Mouse (Mus musculus): ENCODE data around the gene Rps28.

Rps28 gene

DNA sequence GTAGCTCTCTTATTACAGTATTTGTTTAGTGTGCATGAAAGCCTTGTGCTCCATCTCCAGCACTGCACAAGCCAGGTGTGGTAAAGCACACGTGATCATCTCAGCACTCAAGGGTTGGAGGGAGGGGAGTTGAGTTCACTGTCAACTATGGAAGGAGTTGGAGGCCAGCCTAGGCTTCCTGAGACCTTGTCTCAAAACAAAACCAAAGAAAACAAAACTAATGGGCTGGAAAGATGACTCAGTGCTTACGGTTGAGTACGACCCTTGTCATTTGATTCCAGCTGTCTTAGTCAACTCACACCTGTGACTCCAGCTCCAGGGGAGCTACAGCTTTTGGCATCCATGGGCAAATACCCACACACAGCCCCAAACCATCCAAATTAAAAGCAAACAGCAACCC, 11.9 kb downstream of the Rps28 start:
- no peak for DNase-seq (ENCODE audit: low spot score in 2 of 2)

DNA sequence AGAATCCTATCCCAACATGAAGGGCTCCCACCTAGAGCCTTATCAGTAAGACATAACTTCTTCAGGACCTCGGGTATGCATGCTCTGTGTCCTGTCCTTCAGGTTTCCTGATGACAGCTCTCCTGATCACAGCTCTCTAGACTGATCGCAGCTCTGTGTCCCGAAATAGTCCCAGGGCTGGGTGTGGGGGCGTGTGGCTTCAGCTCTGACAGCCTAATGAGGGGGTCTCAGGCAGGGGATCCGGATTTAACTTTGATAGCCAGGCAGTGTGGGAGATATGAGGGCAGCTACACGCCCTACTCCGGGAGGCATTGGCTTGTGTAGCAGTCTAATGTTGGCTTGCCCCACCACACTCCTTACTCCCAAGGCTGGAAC, 13.2 kb downstream of the Rps28 start:
- DNase-seq (ENCODE audit: low spot score in 2 of 2) = no peak

DNA sequence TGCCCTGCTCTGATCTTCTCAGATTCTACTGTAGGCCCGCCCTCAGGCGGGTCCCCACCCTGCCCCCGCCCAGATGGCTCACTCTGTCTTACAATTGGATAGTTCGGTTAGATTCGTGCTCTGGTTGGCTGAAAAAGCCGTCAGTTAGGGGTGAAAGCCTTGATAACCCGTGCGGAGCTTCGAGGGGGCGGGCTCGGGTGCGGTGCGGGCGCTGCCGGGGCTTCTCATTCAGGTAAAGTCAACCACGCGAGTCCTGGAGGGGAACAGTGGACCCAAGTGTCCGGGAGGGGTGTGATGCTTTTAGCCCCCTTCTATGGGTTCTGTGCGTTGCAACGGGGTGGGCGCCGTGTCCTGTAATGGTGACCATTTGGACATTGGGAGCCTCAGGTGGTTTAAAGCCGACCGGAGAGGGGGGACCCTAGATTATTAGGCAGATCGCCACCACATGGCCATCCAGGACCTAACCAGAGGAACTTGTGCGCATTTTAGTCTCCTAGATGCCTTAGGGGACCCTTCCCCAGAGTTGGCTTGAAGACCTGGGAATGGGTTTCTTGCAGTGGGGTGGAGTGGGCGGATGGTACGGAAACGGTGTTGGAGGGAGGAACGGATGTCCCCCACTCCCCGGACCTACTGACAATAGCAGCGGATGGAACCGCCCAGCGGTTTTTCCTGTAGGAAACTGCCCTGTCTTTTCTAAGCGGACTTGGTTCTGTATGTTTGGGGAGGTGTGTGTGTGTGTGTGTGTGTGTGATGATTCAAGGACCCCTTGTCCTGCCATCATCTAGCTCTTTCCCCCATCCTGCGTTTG, 13.8 kb downstream of the Rps28 start, which contains the start of gene Kank3:
Kank3 (plus strand) TSS at position 186 of the 808 bp plus-strand sequence.
- DNase-seq (ENCODE audit: low spot score in 2 of 2) = peak; percentile 82 to 95

DNA sequence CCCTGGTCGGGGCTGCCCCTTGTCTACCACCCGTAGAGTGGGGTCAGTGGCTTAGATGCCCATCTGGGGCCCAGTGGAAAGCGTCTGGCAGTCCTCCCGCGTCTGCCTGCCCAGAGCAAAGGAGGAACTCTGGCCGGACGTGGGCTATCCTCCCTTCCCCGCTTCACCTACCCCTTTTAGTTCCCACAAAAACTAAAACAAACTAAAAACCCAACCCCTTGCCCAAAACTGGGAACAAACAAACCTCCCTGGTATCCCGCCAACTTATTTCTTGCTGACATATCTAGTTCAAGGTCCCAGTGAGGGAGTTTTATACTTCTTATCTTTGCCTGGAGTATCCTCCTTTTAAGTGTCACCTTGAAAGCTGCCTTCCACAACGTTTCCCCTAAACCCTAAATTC, 16.2 kb downstream of the Rps28 start:
- no peak for DNase-seq (ENCODE audit: low spot score in 2 of 2)

DNA sequence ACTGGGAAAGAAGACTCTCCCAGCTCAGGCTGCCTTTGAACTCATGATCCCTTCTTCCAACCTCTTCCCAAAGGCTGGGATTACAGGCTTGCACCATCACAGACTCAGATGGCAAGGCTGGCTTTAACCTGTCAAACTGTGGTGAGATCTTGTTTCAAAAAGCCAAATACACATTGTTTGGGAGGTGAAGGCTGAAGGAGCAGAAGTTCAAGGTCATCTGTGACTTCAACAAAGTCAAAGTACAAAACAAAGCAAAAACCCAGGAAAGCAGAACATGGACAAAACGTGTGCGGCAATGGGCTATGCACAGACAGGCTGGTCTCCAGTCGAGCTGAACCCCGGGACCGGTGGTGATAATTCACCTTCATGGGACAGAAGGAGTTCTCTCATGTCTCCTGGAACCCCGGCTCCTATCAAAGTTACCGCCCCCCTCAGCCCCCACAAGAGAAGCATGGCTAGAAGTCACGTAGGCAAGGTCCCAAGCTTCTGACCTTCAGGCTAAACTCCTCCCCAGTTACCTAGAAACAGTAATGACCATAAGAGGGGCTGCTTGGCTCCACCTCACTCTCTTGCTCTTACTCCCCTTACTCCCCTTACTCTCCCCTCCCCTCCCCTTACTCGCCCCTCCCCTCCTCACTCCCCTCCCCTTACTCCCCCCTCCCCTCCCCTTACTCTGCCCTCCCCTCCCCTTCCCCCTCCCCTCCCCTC, 17.0 kb downstream of the Rps28 start:
- DNase-seq (ENCODE audit: low spot score in 2 of 2) = no peak

DNA sequence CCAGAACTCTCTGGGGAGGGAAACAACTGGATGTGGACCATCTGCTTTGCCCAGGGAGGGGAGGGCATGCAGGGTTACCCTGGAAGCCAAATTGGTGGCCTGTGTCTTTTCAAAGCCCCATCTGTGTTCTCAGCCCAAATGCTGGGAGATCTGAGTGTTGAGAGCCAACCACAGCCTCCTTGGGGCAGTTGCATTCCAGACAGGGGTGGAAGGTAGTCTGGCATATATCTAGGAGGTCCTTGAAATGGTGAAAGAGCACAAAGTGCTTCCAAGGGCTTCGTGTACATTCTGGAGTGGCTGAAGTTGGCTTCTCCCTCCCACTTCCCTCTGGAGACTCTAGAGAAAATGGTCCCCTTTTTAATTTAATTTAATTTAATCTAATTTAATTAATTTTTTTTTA, 19.6 kb downstream of the Rps28 start:
- no peak for DNase-seq (ENCODE audit: low spot score in 2 of 2)

DNA sequence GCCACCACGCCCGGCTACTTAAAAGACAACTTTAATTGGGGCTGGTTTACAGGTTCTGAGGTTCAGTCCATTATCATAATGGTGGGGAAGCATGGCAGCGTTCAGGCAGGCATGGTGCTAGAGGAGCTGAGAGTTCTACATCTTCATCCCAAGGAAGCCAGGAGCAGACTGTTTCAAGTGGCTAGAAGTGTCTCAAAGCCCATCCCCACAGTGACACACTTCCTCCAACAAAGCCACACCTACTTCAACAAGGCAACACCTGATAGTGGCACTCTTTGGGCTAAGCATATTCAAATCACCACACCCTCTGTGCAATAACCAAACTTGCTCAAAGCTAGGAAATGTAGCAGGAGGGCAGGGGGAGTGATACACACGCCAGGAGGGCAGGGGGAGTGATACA, 20.2 kb downstream of the Rps28 start:
- DNase-seq (ENCODE audit: low spot score in 2 of 2) = no peak

DNA sequence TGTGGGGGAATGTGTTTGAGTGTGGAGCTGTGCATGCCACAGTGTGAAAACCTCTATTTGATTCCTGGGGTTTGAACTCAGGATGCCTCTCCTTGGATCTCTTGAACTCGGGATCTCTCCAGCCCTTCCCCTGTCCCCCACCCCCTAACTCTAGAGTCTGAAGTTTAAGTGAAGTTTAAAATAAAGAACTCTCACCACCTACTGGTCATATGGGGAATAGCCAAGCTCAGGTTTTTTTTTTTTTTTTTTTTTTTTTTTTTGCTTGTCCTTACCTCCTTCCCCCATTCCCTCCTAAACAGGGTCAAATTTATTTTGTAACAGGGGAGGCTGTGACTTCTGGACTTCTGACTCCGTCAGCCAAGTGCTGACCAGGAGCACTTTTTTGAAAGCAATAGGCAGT, 22.1 kb downstream of the Rps28 start:
- no peak for DNase-seq (ENCODE audit: low spot score in 2 of 2)

DNA sequence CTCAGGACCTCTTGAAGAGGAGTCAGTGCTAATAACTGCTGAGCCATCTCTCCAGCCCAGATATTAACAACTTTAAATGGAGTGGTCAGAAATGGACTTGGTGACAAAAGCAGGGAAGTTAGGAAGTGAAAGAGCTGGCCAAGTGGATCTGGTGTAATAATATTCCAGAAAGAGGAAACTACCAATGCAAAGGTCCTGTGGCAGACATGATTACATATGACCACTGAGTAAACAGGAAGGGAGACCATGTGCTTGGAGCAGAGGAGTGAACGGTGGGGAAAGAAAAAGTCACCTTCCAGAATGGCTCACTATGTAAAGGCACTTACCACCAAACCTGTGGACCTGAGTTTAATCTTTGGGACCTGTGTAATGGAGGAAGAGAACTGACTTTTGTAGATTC, 25.1 kb downstream of the Rps28 start:
- no peak for DNase-seq (ENCODE audit: low spot score in 2 of 2)

DNA sequence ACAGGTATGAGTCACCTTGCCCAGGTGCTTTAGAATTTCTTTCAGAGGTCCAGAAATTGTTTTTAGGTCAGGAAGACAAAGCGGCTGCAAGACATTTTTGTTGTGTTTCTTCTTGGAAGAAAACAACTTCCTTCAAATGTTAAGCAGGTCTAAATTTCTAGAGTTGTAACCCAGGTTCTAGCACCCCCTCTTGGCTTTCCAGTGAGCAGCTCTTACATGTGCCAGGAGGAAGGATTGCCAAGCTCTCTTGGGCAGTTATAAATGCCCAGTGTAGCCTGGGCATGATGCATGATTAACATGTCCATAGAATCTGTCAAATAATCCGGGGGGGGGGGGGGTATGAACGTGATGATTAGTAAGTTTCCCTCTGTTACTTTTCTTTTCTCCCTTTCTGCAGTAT, 26.1 kb downstream of the Rps28 start:
- DNase-seq (ENCODE audit: low spot score in 2 of 2) = no peak

DNA sequence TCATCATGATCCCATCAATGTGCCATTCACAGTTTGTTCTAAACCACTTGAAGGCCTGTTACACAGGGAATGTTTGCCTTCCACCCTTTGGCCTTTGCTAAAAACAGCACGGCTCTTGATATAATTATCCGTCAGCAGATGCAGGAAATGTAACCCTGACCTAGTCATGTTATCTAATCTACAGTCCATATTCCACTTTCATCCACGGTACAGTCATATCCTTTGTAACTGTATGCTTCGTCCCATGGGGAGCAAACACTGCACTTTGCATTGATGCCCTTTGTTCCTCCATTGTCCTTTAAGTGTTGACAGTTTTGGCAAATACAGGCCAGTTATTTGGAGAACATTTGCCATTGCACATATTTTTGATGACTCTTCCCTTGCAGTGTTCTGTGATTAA, 35.6 kb downstream of the Rps28 start:
- no peak for DNase-seq (ENCODE audit: low spot score in 2 of 2)

DNA sequence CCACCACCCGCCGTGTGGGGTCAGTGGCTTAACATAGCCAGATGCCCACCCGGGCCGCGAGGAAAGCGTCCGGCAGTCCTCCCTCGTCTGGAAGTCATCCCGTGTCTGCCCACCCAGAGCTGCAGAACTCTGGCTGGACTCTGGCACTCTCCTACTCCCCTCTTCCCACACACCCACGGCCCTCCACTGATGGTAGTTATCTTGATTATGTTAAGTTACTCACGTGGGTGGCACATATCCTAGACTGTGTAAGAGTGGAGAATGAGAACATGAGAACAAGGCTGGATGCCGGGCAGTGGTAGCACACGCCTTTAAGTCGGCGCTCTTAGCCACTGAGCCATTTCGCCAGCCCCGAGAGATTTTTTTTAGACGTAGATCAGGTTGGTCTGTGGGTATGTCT, 38.0 kb downstream of the Rps28 start:
- peak in 1 of 2 experiments; percentile 18 for DNase-seq (ENCODE audit: low spot score in 2 of 2)

DNA sequence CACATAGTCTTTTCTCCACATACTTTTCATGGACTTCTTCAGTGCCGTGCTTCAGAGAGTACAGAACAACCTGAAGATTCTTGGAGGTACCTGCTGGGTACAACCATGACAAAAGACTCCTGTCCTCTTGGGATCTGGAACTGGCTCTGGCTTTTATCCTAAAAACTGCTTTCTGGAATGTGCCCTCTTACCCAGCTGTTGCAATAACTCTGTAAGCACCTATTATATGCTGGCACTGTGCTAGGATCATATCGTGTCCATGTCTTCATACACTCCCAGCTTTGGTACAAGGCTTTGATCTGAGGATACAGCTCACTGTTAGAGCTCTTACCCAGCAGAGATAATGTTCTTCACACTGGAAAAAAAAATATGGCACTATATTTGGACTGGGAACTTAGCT, 39.4 kb downstream of the Rps28 start:
- no peak for DNase-seq (ENCODE audit: low spot score in 2 of 2)

DNA sequence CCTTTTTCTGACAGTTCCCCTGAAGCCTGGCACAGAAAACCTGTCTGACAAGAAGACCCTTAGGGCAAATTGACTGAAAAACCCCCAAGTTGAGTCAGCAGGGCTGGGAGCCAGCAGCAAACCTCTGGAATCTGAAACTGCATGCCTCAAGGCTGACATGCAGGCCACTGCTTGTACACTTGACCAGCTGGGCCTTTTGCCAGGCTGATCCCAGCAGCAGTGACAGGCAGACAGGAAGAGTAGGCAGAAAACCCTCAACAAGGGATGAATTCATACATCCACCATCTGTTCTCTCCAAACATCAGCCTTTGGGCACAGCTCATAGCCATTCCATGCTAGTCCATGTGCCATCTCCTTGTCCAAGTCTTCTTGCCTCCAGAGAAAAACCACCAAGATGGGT, 41.0 kb downstream of the Rps28 start:
- peak in 1 of 2 experiments; percentile 46 for DNase-seq (ENCODE audit: low spot score in 2 of 2)

DNA sequence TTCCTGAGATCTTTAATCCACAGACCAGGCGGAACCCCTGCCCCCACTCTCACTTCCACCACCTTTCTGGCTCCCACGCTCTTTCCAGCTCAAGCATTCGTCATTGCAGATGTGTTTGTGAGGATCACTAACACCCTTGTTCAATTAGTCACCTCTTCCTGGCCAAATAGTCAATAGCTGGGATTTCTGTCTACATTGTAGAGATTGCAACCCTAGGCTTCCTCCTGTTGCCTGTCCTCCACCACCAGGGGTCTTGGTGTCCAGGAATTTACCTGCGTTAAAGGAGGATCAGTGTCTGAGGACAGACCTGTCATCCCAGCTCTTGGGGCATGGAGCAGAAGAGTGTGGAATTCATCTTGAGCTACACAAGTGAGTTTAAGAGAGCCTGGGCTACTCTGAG, 42.3 kb downstream of the Rps28 start:
- DNase-seq (ENCODE audit: low spot score in 2 of 2) = no peak

DNA sequence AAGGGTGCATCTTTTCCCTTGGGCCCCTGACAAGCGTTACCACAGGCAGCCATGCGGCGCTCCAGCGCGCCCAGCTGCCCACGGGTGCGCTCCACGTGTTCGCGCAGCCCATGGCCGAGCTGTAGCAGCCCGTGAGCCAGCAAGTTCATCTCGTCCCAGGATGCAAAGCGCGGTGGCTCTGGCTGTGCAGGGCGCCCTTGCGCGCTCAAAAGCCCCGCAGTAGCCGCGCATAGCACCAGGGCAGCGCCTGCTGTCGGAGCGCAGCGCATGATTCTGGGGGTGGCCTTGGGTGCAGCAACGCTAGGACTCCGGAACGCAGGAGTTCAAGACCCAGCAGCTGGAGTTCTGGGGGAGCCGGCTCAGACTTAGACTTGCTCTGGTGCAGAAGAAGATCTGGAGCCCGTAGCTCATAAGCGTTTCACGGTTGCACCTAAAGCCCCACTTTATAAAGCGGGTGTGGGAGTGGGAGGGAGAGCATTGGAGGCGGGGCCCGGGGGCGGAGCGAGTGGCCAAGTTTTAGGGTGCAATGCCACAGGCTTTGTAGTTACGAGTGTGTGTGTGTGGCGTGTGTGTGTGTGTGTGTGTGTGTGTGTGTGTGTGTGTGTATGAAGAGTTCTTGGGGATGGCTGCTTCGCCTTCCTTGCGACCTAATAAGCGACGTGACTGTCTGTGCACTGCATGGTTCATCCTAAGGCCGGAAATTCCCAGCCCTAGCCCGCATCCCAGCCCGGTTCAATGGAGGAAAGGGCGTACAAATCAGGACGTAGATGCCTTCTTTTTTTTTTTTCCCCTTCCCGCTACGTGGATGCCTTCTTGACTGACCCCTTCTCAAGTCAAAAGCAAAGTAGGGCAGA, 43.0 kb downstream of the Rps28 start, which contains the start of gene Angptl4:
Angptl4 (minus strand) TSS at position 707 of the 854 bp plus-strand sequence.
- peak in 1 of 2 experiments; percentile 44 for DNase-seq (ENCODE audit: low spot score in 2 of 2)

DNA sequence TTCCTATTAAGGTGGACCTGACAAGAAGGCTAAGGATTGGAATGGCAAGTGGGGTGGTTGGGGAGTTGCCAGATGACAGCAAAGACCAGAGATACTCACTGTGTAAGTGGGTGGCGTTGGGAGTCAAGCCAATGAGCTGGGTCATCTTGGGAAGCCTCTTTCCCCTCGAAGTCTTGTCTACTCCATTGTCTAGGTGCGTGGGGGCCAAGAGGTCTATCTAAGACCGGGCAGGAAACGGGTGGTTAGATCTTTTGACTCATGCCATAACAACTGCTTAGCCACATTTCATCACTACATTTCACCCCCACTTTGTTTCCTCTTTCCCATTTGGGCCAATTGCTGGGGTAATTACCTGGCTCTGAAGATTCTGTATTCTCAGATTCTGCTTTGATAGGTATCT, 43.9 kb downstream of the Rps28 start:
- DNase-seq (ENCODE audit: low spot score in 2 of 2) = no peak

DNA sequence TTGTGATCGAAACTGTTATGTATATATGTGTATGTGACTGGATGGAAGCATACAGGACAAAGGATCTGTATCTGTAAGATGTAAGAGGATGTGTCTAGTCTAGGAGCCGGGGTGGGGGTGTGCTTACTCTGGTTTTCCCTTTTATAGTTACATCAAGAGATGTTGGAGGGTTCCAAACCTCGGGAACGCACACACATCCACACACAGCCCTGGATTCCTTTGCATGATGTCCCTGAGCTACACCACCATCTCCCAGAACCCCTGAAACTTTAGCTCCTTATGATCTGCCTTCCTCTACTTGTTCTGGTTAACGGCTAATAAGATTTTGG, 44.4 kb downstream of the Rps28 start:
- no peak for DNase-seq (ENCODE audit: low spot score in 2 of 2)

DNA sequence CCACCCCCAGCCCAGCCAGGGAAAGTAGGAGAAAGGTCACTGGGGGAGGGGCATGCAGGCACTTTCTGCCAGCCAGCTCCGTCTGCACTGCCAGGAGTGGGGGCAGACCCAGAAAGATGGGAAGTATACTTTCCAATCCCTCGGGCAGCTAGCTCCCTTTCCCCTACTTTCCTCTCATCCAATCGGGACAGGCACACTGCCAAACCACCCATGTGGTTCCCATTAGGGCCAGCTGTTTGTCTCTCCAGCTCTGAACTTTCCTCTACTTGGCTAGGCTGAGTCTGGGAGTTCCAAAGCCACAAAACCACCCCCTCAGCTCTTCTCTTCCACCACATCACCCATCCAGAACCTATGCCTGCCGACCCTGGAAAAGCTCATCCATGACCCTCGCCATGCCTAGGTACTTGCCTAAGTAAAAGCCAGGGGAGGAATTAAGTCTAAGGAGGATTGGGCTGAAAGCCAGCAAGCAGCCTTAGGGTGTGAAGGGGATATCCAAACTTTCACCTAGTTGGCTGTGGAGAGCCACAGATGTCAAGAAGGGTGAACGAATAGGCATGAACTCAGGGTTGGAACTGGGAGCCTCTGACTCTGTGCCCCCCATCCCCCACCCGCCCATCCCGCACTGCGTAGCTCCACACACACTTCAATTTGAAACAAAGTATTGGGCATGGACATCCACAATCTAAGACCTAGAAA, 44.9 kb downstream of the Rps28 start:
- DNase-seq (ENCODE audit: low spot score in 2 of 2) = peak; percentile 39 to 83

DNA sequence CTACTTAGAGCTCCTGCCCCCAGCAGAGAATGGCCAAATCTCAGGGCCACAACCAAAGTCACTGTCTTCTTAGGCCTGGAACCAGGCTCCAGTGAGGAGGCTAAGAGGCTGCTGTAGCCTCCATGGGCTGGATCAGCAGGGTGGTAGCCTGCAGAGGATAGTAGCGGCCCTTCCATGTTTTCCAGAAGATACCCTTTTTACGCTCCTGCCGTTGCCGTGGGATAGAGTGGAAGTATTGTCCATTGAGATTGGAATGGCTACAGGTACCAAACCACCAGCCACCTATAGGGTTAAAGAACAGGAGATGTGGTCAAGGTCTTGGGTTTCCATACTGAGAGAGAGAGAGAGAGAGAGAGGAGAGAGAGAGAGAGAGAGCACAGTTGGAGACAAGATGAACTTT, 49.1 kb downstream of the Rps28 start:
- DNase-seq (ENCODE audit: low spot score in 2 of 2) = no peak

DNA sequence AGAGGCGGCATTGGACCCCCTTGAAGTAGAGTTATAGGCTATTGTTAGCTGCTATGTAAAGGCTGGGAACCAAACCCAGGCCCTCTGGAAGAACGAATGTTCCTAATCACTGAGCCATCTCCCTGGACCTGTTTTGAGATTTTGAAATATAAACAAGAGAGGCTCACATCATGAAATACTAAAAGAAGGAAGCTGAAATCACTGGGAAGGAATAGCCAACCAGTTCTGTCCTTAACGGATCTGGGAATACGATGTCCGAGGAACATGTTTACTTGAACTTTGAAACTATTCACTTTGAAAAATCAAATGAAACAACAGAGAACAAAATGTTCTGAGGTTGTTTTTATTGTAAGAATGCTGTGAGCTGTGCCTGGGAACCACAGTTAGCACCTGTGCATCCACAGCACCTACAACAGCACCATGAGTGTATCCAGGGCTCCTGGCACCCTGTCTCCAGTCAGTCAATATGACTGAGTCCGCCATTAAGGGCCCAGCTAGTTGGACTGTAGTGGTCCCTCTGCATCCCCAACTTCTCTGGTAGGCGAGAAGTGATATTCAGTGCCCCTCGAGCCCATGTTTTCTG, 49.7 kb downstream of the Rps28 start:
- no peak for DNase-seq (ENCODE audit: low spot score in 2 of 2)
